Mouse (Mus musculus) midbrain, embryonic 13.5 days (tissue): Measurements from ENCODE around the gene Rai1. TPM values are rescaled to one million over a fixed set of nuclear protein-coding genes. Genes with fewer than 3 reads are reported as not detected.

Source experiments
- ATAC-seq: fragments of 200-750 bp; cut with Nextera tagmentation; 2 replicates; pipeline ENCODE4 v1.8.0; 2017; ENCODE audit warnings: mild to moderate bottlenecking, moderate TSS enrichment, moderate library complexity
- H3K27ac ChIP-seq: fragments of 300-500 bp; sonication (generic); 2 replicates; pipeline ENCODE4 v1.5.1; 2015; ENCODE audit warnings: inconsistent platforms, mild to moderate bottlenecking, moderate library complexity
- H3K27me3 ChIP-seq: fragments of 300-500 bp; sonication (generic); 2 replicates; pipeline ENCODE4 v1.6.1; 2015; ENCODE audit warnings: mild to moderate bottlenecking, inconsistent platforms
- H3K36me3 ChIP-seq: fragments of 300-500 bp; sonication (generic); 2 replicates; pipeline ENCODE4 v1.6.1; 2015; ENCODE audit warnings: mild to moderate bottlenecking, inconsistent platforms
- H3K4me1 ChIP-seq: fragments of 300-500 bp; sonication (generic); replicated peaks from 2 replicates; pipeline ENCODE4 v1.6.1; 2015; ENCODE audit warnings: inconsistent platforms
- H3K4me2 ChIP-seq: fragments of 300-500 bp; sonication (generic); replicated peaks from 2 replicates; pipeline ENCODE4 v1.6.1; 2015; ENCODE audit warnings: moderate library complexity, mild to moderate bottlenecking, inconsistent platforms
- H3K4me3 ChIP-seq: fragments of 300-500 bp; sonication (generic); replicated peaks from 2 replicates; pipeline ENCODE4 v1.5.1; 2015; ENCODE audit warnings: mild to moderate bottlenecking, inconsistent platforms
- H3K9ac ChIP-seq: fragments of 300-500 bp; sonication (generic); replicated peaks from 2 replicates; pipeline ENCODE4 v1.6.1; 2015; ENCODE audit warnings: mild to moderate bottlenecking, inconsistent platforms
- H3K9me3 ChIP-seq: fragments of 300-500 bp; sonication (generic); 2 replicates; pipeline ENCODE4 v1.6.1; 2016; ENCODE audit warnings: mild to moderate bottlenecking, inconsistent platforms
- WGBS: fragments of 180-500 bp; shearing (Covaris S2); methylation state at CpG from one replicate; pipeline ENCODE4 v1.1.7; 2015; 5-methylcytosine and 5-hydroxymethylcytosine counted together
- polyA plus RNA-seq: library from polyadenylated mRNA; unstranded; fragments of >200 nt; fragmentation: Nextera tagmentation; extraction: Ambion mirVana; gene quantifications from 2 replicates; pipeline ENCODE4 v1.2.1, GENCODE M21; 2015

The Rai1 gene
- polyA plus RNA-seq, 1 experiment from 2014 or later, result 32.7 TPM

- no peak overlapping the region for H3K4me3 ChIP-seq
- 87% methylated on average over 4 of the region's 4 CpGs for WGBS
- no peaks in the 10 kb centered on the region for H3K27me3 ChIP-seq
- no peak overlapping the region for H3K9ac ChIP-seq
- ATAC-seq, result no peak
- H3K4me2 ChIP-seq, result no peak overlapping the region
- H3K4me1 ChIP-seq, result peaks cover 84% of the 10 kb centered on the region
- H3K27ac ChIP-seq, result 0 out of 2 replicates have a peak overlapping the region, but pooled peaks have one; percentile 19
- no peaks in the 10 kb centered on the region for H3K9me3 ChIP-seq
- peaks cover 9% of the 10 kb centered on the region for H3K36me3 ChIP-seq
Observed at GRCm38 (mm10) chr11:60158271-60158670, 53.5 kb downstream of the Rai1 start.

- Histone ChIP-seq H3K9me3 (no peaks in the 10 kb centered on the region), H3K36me3 (peaks cover 9% of the 10 kb centered on the region), H3K9ac (no peak overlapping the region), H3K4me3 (no peak overlapping the region), H3K4me1 (peaks cover 84% of the 10 kb centered on the region), H3K27ac (peak overlapping the region; percentile 81; the same call in 1 of the 2 replicates), H3K27me3 (no peaks in the 10 kb centered on the region), H3K4me2 (no peak overlapping the region)
- 93% methylated on average over 5 of the region's 5 CpGs for WGBS
- no peak for ATAC-seq
Observed at GRCm38 (mm10) chr11:60159955-60160354, 55.1 kb downstream of the Rai1 start.

- peaks cover 9% of the 10 kb centered on the region for H3K36me3 ChIP-seq
- H3K9ac ChIP-seq, result peak overlapping the region; percentile 36; the same call in 1 of the 2 replicates
- WGBS, result 66% methylated on average over 3 of the region's 3 CpGs
- peak overlapping the region; percentile 81 for H3K27ac ChIP-seq
- no peaks in the 10 kb centered on the region for H3K27me3 ChIP-seq
- H3K4me3 ChIP-seq, result no peak overlapping the region
- no peak for ATAC-seq
- no peaks in the 10 kb centered on the region for H3K9me3 ChIP-seq
- H3K4me2 ChIP-seq, result no peak overlapping the region; the same call in 1 of the 2 replicates
- H3K4me1 ChIP-seq, result peaks cover 80% of the 10 kb centered on the region
Observed at GRCm38 (mm10) chr11:60160454-60161114, 55.8 kb downstream of the Rai1 start.

GRCm38 (mm10) chr11:60161146-60161874, 56.5 kb downstream of the Rai1 start:
- Histone ChIP-seq H3K4me2 (peak overlapping the region; percentile 20; the same call in 1 of the 2 replicates), H3K9me3 (no peaks in the 10 kb centered on the region), H3K36me3 (peaks cover 9% of the 10 kb centered on the region), H3K27me3 (no peaks in the 10 kb centered on the region), H3K4me1 (peaks cover 80% of the 10 kb centered on the region), H3K4me3 (no peak overlapping the region), H3K27ac (peak overlapping the region; percentile 81), H3K9ac (peak overlapping the region; percentile 36; the same call in 1 of the 2 replicates)
- peak; percentile 57; the same call in 1 of the 2 replicates for ATAC-seq
- 36% methylated on average over 9 of the region's 9 CpGs for WGBS

- no peak overlapping the region for H3K4me2 ChIP-seq
- H3K9ac ChIP-seq, result no peak overlapping the region
- H3K9me3 ChIP-seq, result no peaks in the 10 kb centered on the region
- WGBS, result 92% methylated on average over 1 of the region's 1 CpGs
- H3K27ac ChIP-seq, result peak overlapping the region; percentile 81
- no peak for ATAC-seq
- H3K4me1 ChIP-seq, result peaks cover 93% of the 10 kb centered on the region
- peaks cover 9% of the 10 kb centered on the region for H3K36me3 ChIP-seq
- H3K27me3 ChIP-seq, result no peaks in the 10 kb centered on the region
- no peak overlapping the region for H3K4me3 ChIP-seq
Observed at GRCm38 (mm10) chr11:60162547-60162946, 57.7 kb downstream of the Rai1 start.

- ATAC-seq, result no peak
- Histone ChIP-seq H3K27ac (no peak overlapping the region), H3K27me3 (no peaks in the 10 kb centered on the region)
Observed at GRCm38 (mm10) chr11:60163362-60163761, 58.5 kb downstream of the Rai1 start.

GRCm38 (mm10) chr11:60164450-60164849, 59.6 kb downstream of the Rai1 start:
- Histone ChIP-seq H3K9me3 (no peaks in the 10 kb centered on the region), H3K4me3 (no peak overlapping the region), H3K36me3 (peaks cover 9% of the 10 kb centered on the region), H3K27me3 (no peaks in the 10 kb centered on the region), H3K9ac (no peak overlapping the region), H3K27ac (no peak overlapping the region), H3K4me1 (peaks cover 96% of the 10 kb centered on the region), H3K4me2 (no peak overlapping the region)
- 88% methylated on average over 6 of the region's 6 CpGs for WGBS
- ATAC-seq, result no peak

More at GRCm38 (mm10) chr11:60163362-60163761, 58.5 kb downstream of the Rai1 start:
- H3K4me1 ChIP-seq, result peaks cover 95% of the 10 kb centered on the region
- no peak overlapping the region for H3K4me3 ChIP-seq
- H3K4me2 ChIP-seq, result no peak overlapping the region
- no peak overlapping the region for H3K9ac ChIP-seq
- H3K36me3 ChIP-seq, result peaks cover 9% of the 10 kb centered on the region
- H3K9me3 ChIP-seq, result no peaks in the 10 kb centered on the region
- WGBS, result 96% methylated on average over 4 of the region's 4 CpGs

- 56% methylated on average over 5 of the region's 5 CpGs for WGBS
- Histone ChIP-seq H3K9me3 (no peaks in the 10 kb centered on the region), H3K27ac (no peak overlapping the region), H3K4me2 (no peak overlapping the region), H3K9ac (no peak overlapping the region), H3K36me3 (peaks cover 6% of the 10 kb centered on the region), H3K27me3 (no peaks in the 10 kb centered on the region), H3K4me1 (peaks cover 96% of the 10 kb centered on the region), H3K4me3 (no peak overlapping the region)
- no peak for ATAC-seq
Observed at GRCm38 (mm10) chr11:60165076-60165475, 60.3 kb downstream of the Rai1 start.

GRCm38 (mm10) chr11:60168780-60169179, 64.0 kb downstream of the Rai1 start:
- no peaks in the 10 kb centered on the region for H3K27me3 ChIP-seq

GRCm38 (mm10) chr11:60172074-60172473, 67.3 kb downstream of the Rai1 start:
- no peaks in the 10 kb centered on the region for H3K9me3 ChIP-seq
- H3K27ac ChIP-seq, result no peak overlapping the region
- 83% methylated on average over 3 of the region's 3 CpGs for WGBS
- H3K9ac ChIP-seq, result no peak overlapping the region
- H3K27me3 ChIP-seq, result no peaks in the 10 kb centered on the region
- no peak overlapping the region for H3K4me2 ChIP-seq
- ATAC-seq, result no peak
- H3K4me3 ChIP-seq, result no peak overlapping the region
- H3K4me1 ChIP-seq, result peaks cover 84% of the 10 kb centered on the region
- H3K36me3 ChIP-seq, result no peaks in the 10 kb centered on the region

More at GRCm38 (mm10) chr11:60168780-60169179, 64.0 kb downstream of the Rai1 start:
- H3K4me2 ChIP-seq, result no peak overlapping the region
- 19% methylated on average over 9 of the region's 9 CpGs for WGBS
- no peak; the same call in 1 of the 2 replicates for ATAC-seq
- peak overlapping the region; percentile 77 for H3K27ac ChIP-seq
- H3K4me3 ChIP-seq, result no peak overlapping the region
- no peaks in the 10 kb centered on the region for H3K9me3 ChIP-seq
- no peaks in the 10 kb centered on the region for H3K36me3 ChIP-seq
- peaks cover 85% of the 10 kb centered on the region for H3K4me1 ChIP-seq
- H3K9ac ChIP-seq, result peak overlapping the region; percentile 30; the same call in 1 of the 2 replicates

- ATAC-seq, result no peak
- Histone ChIP-seq H3K27ac (no peak overlapping the region), H3K4me3 (no peak overlapping the region), H3K27me3 (no peaks in the 10 kb centered on the region), H3K4me1 (peaks cover 83% of the 10 kb centered on the region), H3K9me3 (no peaks in the 10 kb centered on the region), H3K9ac (no peak overlapping the region), H3K36me3 (no peaks in the 10 kb centered on the region), H3K4me2 (no peak overlapping the region)
- 83% methylated on average over 10 of the region's 10 CpGs for WGBS
Observed at GRCm38 (mm10) chr11:60173606-60174184, 68.9 kb downstream of the Rai1 start.
